Mouse (Mus musculus) testis, adult 2 months (tissue): ENCODE data around the gene Irak2.

ENCODE experiments used
- CTCF ChIP-seq: fragments of 200-500 bp; IDR thresholded peaks from 2 replicates; pipeline ENCODE4 v1.5.1; 2012; ENCODE audit warnings: low read depth, mild to moderate bottlenecking, inconsistent platforms, low read length, moderate library complexity; ENCODE audit not compliant: control insufficient read depth, insufficient read depth, insufficient replicate concordance
- POLR2A ChIP-seq: fragments of 200-500 bp; IDR thresholded peaks from 2 replicates; pipeline ENCODE4 v1.6.1; 2012; ENCODE audit warnings: low read depth, mild to moderate bottlenecking, inconsistent platforms, low read length, moderate library complexity; ENCODE audit not compliant: control insufficient read depth

DNA sequence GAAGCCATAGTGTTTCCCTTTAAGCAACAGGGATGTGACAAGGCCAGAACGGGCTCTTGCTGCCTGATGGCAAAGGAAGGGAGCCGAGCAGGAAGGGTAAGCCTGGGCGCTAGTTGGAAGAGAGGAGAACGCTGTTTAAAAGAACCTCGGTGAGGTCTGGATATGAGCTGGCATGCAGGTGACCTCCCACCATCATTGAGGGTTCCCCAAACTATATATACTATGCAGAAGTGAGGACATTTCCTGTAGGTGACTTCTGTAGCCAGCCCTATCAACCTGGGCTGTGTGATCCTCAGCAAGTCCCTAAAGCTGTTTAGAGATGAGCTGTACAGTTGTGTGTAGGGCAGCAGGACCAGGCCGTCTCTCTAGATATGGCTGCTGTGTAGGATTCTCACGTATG, 26.0 kb downstream of the Irak2 start:
- TF ChIP-seq CTCF (no peak), POLR2A (no peak)
